Mouse (Mus musculus) liver, adult 10 weeks (tissue): ENCODE results near the gene Sntb2. TPM values are rescaled to one million over a fixed set of nuclear protein-coding genes. Genes with fewer than 3 reads are reported as not detected.

Source experiments
- polyA plus RNA-seq: library from polyadenylated mRNA; stranded (reverse); fragments of 350-450 nt; fragmentation: Illumina TruSeq; extraction: RNeasy Lipid Tissue Mini Kit (QIAGEN cat#74804); gene quantifications from one replicate; pipeline ENCODE4 v1.2.3, GENCODE M21; 2014; ENCODE audit warnings: low read depth, low replicate concordance

The Sntb2 gene
- polyA plus RNA-seq: 2.9 TPM

GRCm38 (mm10) chr8:106935324-106935869 is at the start of gene Sntb2:
TSS of gene Sntb2 (plus strand) at chr8:106935750.

GRCm38 (mm10) chr8:106893481-106894156 is 41.9 kb upstream of the Sntb2 start, which contains the start of gene Utp4:
TSS of gene Utp4 (plus strand) at chr8:106893636.

GRCm38 (mm10) chr8:107030650-107031576 is 95.4 kb downstream of the Sntb2 start, which contains the start of gene Vps4a:
TSS of gene Vps4a (plus strand) at chr8:107031222.

GRCm38 (mm10) chr8:107048061-107048941 is 112.8 kb downstream of the Sntb2 start, which contains the start of gene Pdf:
TSS of gene Pdf (minus strand) at chr8:107048614.

GRCm38 (mm10) chr8:107056076-107056972 is 120.8 kb downstream of the Sntb2 start, which contains the start of the genes Cog8 and Nip7:
TSS of gene Cog8 (minus strand) at chr8:107056689.
TSS of gene Nip7 (plus strand) at chr8:107056877.

GRCm38 (mm10) chr8:107065511-107066496 is 130.3 kb downstream of the Sntb2 start, which contains the start of gene Tmed6:
TSS of gene Tmed6 (minus strand) at chr8:107065644.

Other genes starting within 250 kb of the Sntb2 start
- gene Has3, start 65.5 kb upstream of the Sntb2 start, polyA plus RNA-seq: not detected
- gene Utp4, start 42.1 kb upstream of the Sntb2 start, polyA plus RNA-seq: 12.8 TPM
- gene Vps4a, start 95.5 kb downstream of the Sntb2 start, polyA plus RNA-seq: 14.8 TPM
- 36.9 TPM for gene Pdf, start 112.9 kb downstream of the Sntb2 start, polyA plus RNA-seq
- gene Cog8, start 120.9 kb downstream of the Sntb2 start, polyA plus RNA-seq: 14.3 TPM
- gene Nip7, start 121.1 kb downstream of the Sntb2 start, polyA plus RNA-seq: 5.2 TPM
- gene Tmed6, start 129.9 kb downstream of the Sntb2 start, polyA plus RNA-seq: not detected
- 8.0 TPM for gene Terf2, start 160.8 kb downstream of the Sntb2 start, polyA plus RNA-seq
- 299 TPM for gene Cyb5b, start 214.9 kb downstream of the Sntb2 start, polyA plus RNA-seq